Mouse (Mus musculus) cerebellum, adult (tissue): ENCODE measurements around the gene Acsbg2.

ENCODE experiments used
- ATAC-seq: cut with Nextera tagmentation; 2 replicates; pipeline ENCODE4 v1.9.2; 2017; ENCODE audit warnings: mild to moderate bottlenecking, moderate library complexity, mixed read lengths; ENCODE audit not compliant: insufficient number of reproducible peaks, low FRiP score, low TSS enrichment

Acsbg2 gene

DNA sequence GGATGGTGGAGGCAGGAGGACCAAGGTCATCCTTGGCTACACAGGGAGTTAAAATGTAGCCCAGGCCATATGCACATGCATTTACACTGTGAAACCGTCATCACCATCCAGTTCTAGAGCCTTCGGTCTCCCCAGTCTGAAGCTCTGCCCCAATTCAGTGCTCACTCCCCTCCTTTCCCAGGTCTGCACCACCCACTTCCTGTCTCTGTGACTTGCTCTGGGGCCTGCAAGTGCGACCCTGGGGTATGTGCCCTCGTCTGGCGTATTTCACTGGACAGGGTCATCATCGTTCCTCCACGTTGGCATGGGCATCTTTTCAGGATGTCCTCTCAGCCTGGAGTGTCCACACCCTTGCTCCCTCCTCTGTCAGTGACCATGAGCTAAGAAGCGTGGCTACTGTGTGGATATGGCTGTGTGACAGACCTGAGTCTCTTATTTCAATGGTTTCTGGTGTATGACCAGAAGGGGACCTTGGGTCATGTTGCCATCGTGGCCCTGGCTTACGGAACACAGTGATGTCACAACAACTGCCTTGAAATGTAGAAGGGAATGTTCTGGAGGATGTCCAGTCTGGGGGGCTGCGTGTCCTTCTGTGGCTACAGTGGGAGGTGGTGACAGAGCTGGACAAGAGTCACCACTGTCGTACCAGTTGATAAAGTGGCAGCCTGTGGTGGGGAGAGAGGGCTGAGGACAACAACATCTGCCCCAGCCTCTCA is 847 bp upstream of the Acsbg2 start, which contains the start of gene 1700061G19Rik:
Gene 1700061G19Rik, plus strand, starts transcription at position 542 of the 716 bp plus-strand sequence.
- no peak for ATAC-seq

DNA sequence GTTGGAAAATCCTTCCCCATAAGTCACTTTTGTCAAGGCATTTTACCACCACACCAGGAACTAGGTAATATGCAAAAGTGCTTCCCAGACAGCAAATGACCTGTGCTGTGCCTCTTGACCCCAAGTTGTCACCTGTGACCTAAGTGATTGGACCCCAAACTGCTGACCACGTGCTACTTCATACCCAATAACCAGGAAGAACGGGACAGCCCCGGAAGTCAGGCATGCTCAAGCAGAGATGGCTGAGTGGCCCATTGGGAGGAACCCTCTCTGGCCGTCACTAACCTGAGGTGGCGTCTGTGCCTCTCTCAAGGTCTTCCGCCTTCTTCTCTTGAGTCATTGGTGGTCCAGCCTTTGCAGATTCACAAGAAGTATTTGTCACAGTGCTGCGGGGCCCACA is 1.7 kb downstream of the Acsbg2 start:
- no peak for ATAC-seq

DNA sequence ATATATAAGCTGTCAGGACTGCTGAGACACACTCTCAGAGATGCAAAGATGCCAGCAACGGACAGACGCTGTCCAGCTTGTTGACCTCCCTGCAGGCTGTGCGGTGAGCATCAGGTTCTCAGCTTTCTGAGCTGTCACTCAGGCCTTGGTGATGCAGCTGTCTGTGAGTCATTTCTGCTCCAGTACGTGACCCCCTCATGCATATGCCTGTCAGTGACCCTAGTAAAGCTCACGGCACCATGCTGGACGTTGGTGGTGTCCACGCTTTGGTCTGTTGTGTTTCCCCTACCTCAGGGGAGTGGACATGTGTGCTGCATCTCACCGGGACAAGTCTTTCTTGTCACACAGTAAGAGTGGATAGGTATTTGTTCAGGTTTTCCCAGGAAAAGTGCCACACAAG is 2.5 kb downstream of the Acsbg2 start:
- ATAC-seq: no peak

- ATAC-seq: no peak
These were observed 3.8 kb downstream of the Acsbg2 start for GRCm38 (mm10) chr17:56870287-56870953.

- ATAC-seq: no peak
These were observed 4.7 kb downstream of the Acsbg2 start for GRCm38 (mm10) chr17:56869481-56869977.

GRCm38 (mm10) chr17:56866071-56866470 is 8.2 kb downstream of the Acsbg2 start:
- ATAC-seq: no peak

DNA sequence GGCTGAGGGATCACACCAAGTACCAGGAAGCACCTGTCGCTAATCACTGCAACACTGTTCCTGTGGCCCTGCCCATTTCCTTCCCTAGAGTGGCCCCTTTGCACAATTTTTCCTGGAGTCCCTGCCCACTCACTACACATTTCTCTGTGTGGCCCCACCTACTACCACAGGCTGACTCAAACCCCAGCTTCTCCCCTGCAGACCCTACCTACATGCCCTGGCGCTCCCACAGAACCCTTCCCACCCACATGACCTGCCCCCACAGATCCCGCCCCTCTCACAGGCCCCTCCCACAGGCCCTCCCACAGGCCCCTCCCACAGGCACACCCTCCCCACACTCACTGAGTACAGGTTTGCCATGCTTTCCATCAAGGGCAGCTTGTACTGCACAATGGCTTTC is 13.1 kb downstream of the Acsbg2 start:
- ATAC-seq: no peak

DNA sequence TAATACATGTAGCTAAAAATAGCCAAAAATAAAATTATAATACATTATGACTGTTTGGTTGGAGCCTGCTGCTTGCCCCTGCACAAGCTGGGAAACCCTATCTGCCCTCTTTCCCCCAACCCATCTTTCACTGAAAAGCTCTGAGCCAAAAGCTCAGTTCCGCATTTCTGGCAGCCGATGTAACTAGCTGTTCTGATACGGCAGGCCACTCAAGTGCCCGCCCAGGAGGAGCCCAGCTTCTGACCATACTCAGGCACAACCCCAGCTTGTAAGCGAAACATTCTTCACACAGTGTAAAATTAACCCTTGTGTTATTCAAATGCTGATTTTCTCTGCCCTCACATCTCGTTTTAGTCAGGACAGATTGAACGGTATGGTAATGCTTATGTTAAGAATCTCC is 15.3 kb downstream of the Acsbg2 start:
- no peak for ATAC-seq

DNA sequence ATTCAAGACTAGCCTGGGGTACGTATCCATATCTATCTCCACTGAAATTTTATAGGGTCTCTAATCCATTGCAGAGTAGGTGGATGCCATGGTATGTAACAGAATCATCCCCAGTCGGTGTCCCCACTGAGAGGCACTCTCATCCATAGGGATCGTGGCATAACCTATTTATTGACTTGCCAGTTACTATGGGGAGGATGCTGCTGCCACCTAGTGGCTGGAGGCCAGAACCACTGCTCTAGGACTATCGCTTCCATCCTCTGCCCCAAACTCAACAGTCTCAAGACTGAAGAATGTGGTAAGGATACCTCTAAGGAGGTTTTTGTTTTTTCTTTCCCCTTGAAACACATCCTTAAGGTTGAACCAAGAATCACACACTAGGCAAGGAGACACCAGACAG is 16.0 kb downstream of the Acsbg2 start:
- ATAC-seq: no peak

GRCm38 (mm10) chr17:56855421-56855820 is 18.8 kb downstream of the Acsbg2 start:
- ATAC-seq: no peak

GRCm38 (mm10) chr17:56851167-56851566 is 23.1 kb downstream of the Acsbg2 start:
- ATAC-seq: no peak

- ATAC-seq: no peak
These were observed 24.5 kb downstream of the Acsbg2 start for GRCm38 (mm10) chr17:56849710-56850109.

DNA sequence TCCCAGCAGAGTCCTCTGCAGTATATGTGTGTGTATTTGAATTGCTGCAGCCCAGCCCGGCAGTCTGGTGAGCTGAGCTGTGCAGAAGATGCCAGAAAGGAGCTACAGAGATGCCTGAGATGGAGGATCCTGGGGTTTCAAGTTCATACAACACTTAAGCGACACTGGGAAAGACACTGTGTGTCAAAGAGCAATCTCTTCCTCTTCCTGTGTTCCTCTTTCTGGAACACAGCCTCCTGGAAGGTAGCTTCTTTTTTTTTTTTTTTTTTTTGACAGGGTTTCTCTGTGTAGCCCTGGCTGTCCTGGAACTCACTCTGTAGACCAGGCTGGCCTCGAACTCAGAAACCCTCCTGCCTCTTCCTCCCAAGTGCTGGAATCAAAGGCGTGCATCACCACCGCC is 25.5 kb downstream of the Acsbg2 start:
- ATAC-seq: no peak

DNA sequence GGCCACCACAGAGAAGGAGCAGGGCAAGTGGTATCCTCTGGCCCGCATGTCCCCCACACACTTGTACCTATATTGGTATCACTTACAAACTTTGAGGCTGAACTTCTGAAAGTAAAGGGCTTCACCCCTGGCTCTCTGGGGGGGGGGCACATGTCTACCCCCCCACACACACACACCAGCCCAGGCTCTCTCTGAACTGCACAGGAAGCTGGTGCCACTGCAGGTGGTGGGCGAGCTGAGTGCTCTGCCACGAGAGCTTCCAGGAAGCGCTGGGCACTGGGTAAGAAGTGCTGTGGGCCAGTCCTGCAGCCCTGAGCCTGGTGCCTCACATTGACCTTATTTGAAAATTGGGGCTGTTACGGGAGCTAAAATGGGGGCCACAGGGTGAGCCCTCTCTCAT is 30.6 kb downstream of the Acsbg2 start:
- ATAC-seq: no peak

GRCm38 (mm10) chr17:56842173-56842572 is 32.1 kb downstream of the Acsbg2 start:
- no peak for ATAC-seq

DNA sequence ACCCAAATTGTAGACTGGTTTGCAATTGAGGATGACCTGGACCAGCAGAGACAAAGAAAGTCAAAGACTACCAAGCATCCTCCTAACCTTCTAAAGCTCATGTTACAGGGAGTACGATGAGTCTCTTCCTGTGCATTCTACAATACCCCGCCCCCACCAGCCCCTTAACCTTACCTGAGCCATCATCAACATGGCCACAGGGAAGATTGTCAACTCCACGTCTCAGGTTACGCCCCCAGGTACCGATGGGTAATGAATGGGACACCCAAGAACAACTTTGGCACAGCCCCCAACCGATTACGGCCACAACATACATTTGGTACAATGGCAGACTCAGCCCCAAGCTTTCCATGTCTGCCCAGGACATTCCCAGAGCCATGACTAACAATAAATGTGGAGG is 33.7 kb downstream of the Acsbg2 start:
- ATAC-seq: no peak

DNA sequence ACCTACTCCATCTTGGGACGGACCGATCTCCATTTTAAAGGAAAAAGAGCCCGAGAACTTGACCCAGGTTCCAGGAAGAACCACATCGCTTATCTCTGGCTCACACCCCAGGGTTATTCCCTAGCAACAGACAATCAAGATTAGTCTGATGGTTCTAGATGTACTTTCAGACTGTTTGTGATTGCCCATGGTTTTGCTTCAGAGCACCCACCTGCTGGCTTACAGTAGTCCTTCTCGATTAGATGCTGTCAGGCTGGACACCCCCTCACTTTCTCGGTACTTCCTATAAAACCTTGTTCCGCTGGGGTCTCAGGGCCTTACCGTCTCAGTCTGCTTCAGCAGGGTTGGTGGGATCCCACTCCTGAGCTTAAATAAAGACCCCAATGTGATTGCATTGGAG is 37.9 kb downstream of the Acsbg2 start:
- ATAC-seq: no peak

- ATAC-seq: no peak
These were observed 40.9 kb downstream of the Acsbg2 start for GRCm38 (mm10) chr17:56833381-56833780.

- no peak for ATAC-seq
These were observed 41.3 kb downstream of the Acsbg2 start for GRCm38 (mm10) chr17:56832918-56833317.

DNA sequence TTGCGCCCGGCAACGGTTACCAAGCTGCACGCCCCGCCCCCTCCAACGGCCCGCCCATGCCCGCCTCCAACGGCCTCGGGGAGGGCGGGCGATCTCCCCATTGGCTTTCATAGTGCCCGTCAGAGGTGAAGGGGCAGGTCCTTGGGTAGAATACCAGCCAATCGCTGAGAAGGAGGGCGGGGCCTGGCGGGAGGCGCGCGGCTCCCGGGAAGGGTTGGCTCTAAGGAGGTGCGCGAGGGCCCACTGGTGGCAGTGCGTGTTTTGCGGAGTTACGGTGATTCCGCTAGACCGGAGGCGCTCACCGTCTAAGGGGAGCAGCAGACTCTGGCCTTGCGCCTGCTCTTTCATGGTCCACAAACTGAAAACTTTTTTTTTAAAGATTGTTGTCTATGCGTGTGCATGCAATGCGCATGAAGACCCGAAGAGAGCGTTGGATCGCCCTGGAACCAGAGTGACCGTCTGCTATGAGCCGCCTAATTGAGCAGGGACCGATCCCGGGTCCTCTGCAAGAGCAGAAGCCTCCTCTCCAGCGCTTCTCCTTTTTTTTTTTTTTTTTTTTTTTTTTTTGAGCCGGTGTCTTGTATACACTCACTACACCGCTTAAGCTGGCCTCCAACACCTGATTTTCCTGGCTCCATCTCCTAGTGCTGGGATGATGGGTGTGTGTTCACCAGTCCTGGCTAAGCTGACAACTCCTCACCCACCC is 43.0 kb downstream of the Acsbg2 start:
- peak; percentile 99 for ATAC-seq

GRCm38 (mm10) chr17:56830411-56831110 is 43.7 kb downstream of the Acsbg2 start, which contains the start of gene Rfx2:
TSS of gene Rfx2 (minus strand) at chr17:56831013.
- no peak for ATAC-seq
